Mouse (Mus musculus) right cerebral cortex, adult 18-20 months (tissue): Measurements from ENCODE around the gene Add2.

Experiments
- DNase-seq: peaks from one replicate; pipeline ENCODE4 v3.0.0; 2022; ENCODE audit warnings: mixed read lengths

Gene Add2

GRCm38 (mm10) chr6:86050586-86051268 is 22.2 kb downstream of the Add2 start:
- no peak for DNase-seq

- no peak for DNase-seq
These were observed 23.6 kb downstream of the Add2 start for GRCm38 (mm10) chr6:86052032-86052459.

GRCm38 (mm10) chr6:86052556-86052955 is 24.1 kb downstream of the Add2 start:
- DNase-seq = no peak

GRCm38 (mm10) chr6:86053099-86053498 is 24.6 kb downstream of the Add2 start:
- DNase-seq = no peak

GRCm38 (mm10) chr6:86053594-86053993 is 25.1 kb downstream of the Add2 start:
- DNase-seq = no peak

- DNase-seq = no peak
These were observed 30.0 kb downstream of the Add2 start for GRCm38 (mm10) chr6:86058475-86058874.

GRCm38 (mm10) chr6:86059151-86059853 is 30.8 kb downstream of the Add2 start:
- DNase-seq = peak; percentile 47

GRCm38 (mm10) chr6:86060170-86060569 is 31.7 kb downstream of the Add2 start:
- DNase-seq = no peak

GRCm38 (mm10) chr6:86062226-86062625 is 33.7 kb downstream of the Add2 start:
- no peak for DNase-seq

- DNase-seq = no peak
These were observed 34.2 kb downstream of the Add2 start for GRCm38 (mm10) chr6:86062684-86063083.

- peak; percentile 87 for DNase-seq
These were observed 36.0 kb downstream of the Add2 start for GRCm38 (mm10) chr6:86064318-86065016.

GRCm38 (mm10) chr6:86066727-86067126 is 38.2 kb downstream of the Add2 start:
- DNase-seq = no peak

GRCm38 (mm10) chr6:86067145-86067544 is 38.7 kb downstream of the Add2 start:
- peak; percentile 57 for DNase-seq

GRCm38 (mm10) chr6:86069009-86069408 is 40.5 kb downstream of the Add2 start:
- DNase-seq = peak; percentile 48

- no peak for DNase-seq
These were observed 41.4 kb downstream of the Add2 start for GRCm38 (mm10) chr6:86069856-86070255.

GRCm38 (mm10) chr6:86070277-86070676 is 41.8 kb downstream of the Add2 start:
- DNase-seq = no peak

GRCm38 (mm10) chr6:86073882-86074281 is 45.4 kb downstream of the Add2 start:
- no peak for DNase-seq

- DNase-seq = peak; percentile 59
These were observed 46.2 kb downstream of the Add2 start for GRCm38 (mm10) chr6:86074538-86075204.

- DNase-seq = no peak
These were observed 48.0 kb downstream of the Add2 start for GRCm38 (mm10) chr6:86076525-86076924.

GRCm38 (mm10) chr6:86077880-86078279 is 49.4 kb downstream of the Add2 start:
- DNase-seq = no peak

- DNase-seq = no peak
These were observed 50.0 kb downstream of the Add2 start for GRCm38 (mm10) chr6:86078361-86079010.

- DNase-seq = no peak
These were observed 50.8 kb downstream of the Add2 start for GRCm38 (mm10) chr6:86079323-86079722.

GRCm38 (mm10) chr6:86085518-86085917 is 57.0 kb downstream of the Add2 start:
- DNase-seq = peak; percentile 57
